Mouse (Mus musculus): ENCODE data around the gene F2.

DNA sequence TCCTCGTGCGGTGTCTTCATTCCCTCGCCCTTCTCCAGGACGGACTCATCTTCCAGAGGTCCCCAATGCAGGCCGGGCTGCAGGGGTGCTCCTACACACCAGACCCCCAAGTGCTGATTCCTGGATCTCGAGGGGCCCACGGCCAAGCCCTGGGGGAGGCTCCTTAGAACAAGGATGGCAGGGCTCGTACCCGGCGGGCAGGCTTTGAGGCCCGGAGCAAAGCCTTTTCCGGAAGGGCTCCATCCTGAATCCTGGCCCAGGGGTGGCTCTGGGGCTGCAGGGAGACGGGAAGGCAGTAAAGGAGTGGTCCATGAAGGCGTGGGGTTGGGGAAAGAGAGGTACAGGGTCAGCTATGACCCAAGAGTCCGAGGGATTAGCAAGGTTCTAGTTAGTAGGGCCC, 12.9 kb upstream of the F2 start:
- TF ChIP-seq CTCF (IDR thresholded peaks at IDR 0.05; ENCODE audit: borderline replicate concordance, control insufficient read depth, extremely low read depth, insufficient read depth, low read length, poor library complexity), result no peak
- no peak for TF ChIP-seq POLR2A (IDR thresholded peaks at IDR 0.05; ENCODE audit: control insufficient read depth, extremely low read depth, insufficient read depth, low read length, poor library complexity)
